Mouse (Mus musculus): ENCODE measurements around the gene Cyb5b. TPM values are rescaled to one million over a fixed set of nuclear protein-coding genes. Genes with fewer than 3 reads are reported as not detected.
"Not testable (repeated sequence)": the region's sequence is repeated elsewhere in the genome, so short reads cannot be mapped to it uniquely, and the experiment has no call there.

Gene Cyb5b
- 10 to 100 TPM; 92.2 to 95.1 TPM for total RNA-seq (2021)

- intact Hi-C loops (cut with DNase I): no loop called here
- DNase-seq (ENCODE audit: extremely low spot score in 1 of 2, low spot score in 2 of 2): peak; percentile 93 to 96
Measured at GRCm38 (mm10) chr8:107150404-107151157, at the start of gene Cyb5b. Cyb5b (plus strand) TSS chr8:107150640.

GRCm38 (mm10) chr8:107104547-107104946, 45.9 kb upstream of the Cyb5b start:
- DNase-seq (ENCODE audit: extremely low spot score in 1 of 2, low spot score in 2 of 2): peak in 1 of 2 experiments; percentile 80
- intact Hi-C loops (cut with DNase I): loop anchor here (5.0 to 10.0 kb wide), 3 partner anchors 223 to 480 kb away; partner anchors contain the start of genes Nob1 and Psmd7

DNA sequence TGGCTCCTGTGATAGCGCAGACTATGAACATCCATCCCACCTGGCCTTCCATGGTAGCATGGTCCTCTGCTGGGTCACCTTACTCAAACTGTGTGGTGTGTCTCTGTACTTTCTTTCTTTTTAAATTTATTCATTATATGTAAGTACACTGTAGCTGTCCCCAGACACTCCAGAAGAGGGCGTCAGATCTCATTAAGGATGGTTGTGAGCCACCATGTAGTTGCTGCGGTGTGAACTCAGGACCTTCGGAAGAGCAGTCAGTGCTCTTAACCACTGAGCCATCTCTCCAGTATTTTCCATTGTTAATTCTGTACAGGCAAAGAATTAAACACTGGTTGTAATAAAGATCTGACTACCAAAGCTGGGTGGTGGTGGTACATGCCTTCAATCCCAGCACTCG, 42.4 kb upstream of the Cyb5b start:
- DNase-seq (ENCODE audit: extremely low spot score in 1 of 2, low spot score in 2 of 2): not testable (repeated sequence)
- intact Hi-C loops (cut with DNase I): loop anchor here (10.0 kb wide), 1 partner anchor 477 kb away; the partner anchor contains the start of gene Psmd7

GRCm38 (mm10) chr8:107108978-107109720, 41.3 kb upstream of the Cyb5b start:
- DNase-seq (ENCODE audit: extremely low spot score in 1 of 2, low spot score in 2 of 2): no peak
- intact Hi-C loops (cut with DNase I): loop anchor here (10.0 kb wide), 1 partner anchor 476 kb away; the partner anchor contains the start of gene Psmd7

- intact Hi-C loops (cut with DNase I): loop anchor here (10.0 kb wide), 2 partner anchors 95 to 475 kb away; partner anchors contain the start of gene Psmd7
Measured at GRCm38 (mm10) chr8:107109816-107110435, 40.5 kb upstream of the Cyb5b start.

DNA sequence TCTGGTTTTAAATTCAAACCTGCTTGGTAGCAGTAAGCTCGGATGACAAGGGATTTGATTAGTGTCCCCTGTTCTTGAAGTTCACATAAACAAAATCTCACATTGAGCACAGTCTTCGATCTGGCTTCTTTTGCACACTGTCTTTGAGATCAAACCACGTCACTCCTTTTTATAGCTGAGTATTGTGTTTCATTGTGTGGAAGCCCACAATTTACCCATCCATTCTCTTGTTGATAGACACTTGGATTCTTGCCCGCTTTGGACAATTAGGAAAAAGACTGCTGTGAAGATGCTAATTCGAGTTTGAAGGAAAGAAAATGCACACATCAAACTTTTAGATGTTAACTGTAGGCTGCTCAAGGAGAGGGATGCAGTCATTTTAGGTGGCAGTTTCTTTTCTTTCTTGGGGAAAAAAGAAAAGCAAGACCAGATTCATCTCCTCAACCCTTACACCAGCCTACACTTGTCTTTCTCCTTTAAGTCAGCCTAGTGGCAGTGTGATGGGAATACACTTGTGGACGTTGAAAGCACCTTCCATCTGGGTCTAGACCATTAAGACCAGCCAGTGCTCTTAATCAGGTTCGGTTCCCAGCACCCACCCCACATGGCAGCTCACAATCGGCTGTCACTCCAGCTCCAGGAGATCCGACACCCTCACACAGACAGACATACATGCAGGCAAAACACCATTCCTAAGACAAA, 39.7 kb upstream of the Cyb5b start:
- DNase-seq (ENCODE audit: extremely low spot score in 1 of 2, low spot score in 2 of 2): no peak
- intact Hi-C loops (cut with DNase I): loop anchor here (10.0 kb wide), 1 partner anchor 94 kb away; no protein-coding TSS in a partner anchor

More at GRCm38 (mm10) chr8:107109816-107110435, 40.5 kb upstream of the Cyb5b start:
- no peak for DNase-seq (ENCODE audit: extremely low spot score in 1 of 2, low spot score in 2 of 2)

GRCm38 (mm10) chr8:107111340-107112105, 38.9 kb upstream of the Cyb5b start:
- peak in 1 of 2 experiments; percentile 48 for DNase-seq (ENCODE audit: extremely low spot score in 1 of 2, low spot score in 2 of 2)
- intact Hi-C loops (cut with DNase I): loop anchor here (10.0 kb wide), 1 partner anchor 93 kb away; no protein-coding TSS in a partner anchor

DNA sequence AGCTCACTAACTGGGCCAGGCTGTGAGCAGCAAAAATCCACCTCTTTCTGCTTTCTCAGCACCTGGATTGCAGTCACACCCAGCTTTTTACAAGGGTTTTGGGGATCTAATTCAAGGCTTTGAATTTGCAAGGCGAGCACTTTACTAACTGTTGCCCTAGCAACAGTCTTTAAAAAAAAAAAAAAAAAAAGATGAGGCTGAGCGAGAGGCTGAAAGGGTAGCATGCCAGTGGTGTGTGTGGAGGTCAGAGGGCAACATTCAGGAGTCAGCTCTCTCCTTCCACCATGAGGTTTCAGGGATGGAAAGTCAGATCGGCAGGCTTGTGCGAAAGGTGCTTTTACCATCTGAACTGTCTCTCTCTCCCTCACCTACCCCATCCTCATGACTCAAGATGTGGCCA, 37.2 kb upstream of the Cyb5b start:
- no peak for DNase-seq (ENCODE audit: extremely low spot score in 1 of 2, low spot score in 2 of 2)
- intact Hi-C loops (cut with DNase I): loop anchor here (10.0 kb wide), 1 partner anchor 92 kb away; no protein-coding TSS in a partner anchor

GRCm38 (mm10) chr8:107114150-107115007, 36.1 kb upstream of the Cyb5b start:
- no peak for DNase-seq (ENCODE audit: extremely low spot score in 1 of 2, low spot score in 2 of 2)
- intact Hi-C loops (cut with DNase I): loop anchor here (2.0 to 10.0 kb wide), 2 partner anchors 90 to 210 kb away; no protein-coding TSS in a partner anchor

DNA sequence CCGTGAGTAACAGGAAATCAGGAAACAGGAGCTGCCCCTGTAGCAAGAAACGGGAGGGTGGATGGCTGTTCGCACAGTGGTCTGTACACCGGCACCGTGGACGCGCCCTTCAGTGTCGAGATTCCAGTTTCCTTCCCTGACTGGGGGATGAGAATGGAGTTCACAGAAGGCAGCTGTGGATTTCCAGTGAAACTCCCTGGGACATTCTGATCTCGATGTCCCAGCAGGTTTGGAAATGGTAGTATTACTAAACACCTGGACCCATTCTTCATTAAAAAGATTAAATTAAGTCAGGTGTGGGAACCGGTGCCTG, 35.5 kb upstream of the Cyb5b start:
- intact Hi-C loops (cut with DNase I): loop anchor here (2.0 to 10.0 kb wide), 2 partner anchors 90 to 210 kb away; no protein-coding TSS in a partner anchor
- no peak for DNase-seq (ENCODE audit: extremely low spot score in 1 of 2, low spot score in 2 of 2)

DNA sequence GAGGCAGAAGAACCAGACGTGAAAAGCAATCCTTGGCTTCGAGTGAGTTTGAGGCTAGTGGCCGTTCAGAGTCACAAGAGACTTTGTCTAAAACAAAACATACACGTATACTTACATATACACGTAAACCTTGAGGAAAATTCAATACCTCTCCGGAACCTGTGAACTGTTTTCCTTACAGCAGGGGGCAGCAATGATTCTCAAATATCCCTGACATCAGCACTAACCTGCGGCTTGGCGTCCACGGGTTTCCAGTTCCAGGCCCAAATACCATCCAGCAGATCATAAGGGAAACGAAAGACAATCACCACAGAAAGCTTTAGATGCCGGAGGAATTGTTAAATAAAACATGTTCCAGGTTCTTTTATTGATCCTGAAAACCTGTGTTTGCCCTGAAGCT, 34.4 kb upstream of the Cyb5b start:
- intact Hi-C loops (cut with DNase I): loop anchor here (10.0 kb wide), 1 partner anchor 89 kb away; no protein-coding TSS in a partner anchor
- peak; percentile 77 to 79 for DNase-seq (ENCODE audit: extremely low spot score in 1 of 2, low spot score in 2 of 2)

GRCm38 (mm10) chr8:107117019-107117418, 33.4 kb upstream of the Cyb5b start:
- intact Hi-C loops (cut with DNase I): loop anchor here (10.0 kb wide), 1 partner anchor 88 kb away; no protein-coding TSS in a partner anchor
- DNase-seq (ENCODE audit: extremely low spot score in 1 of 2, low spot score in 2 of 2): peak in 1 of 2 experiments; percentile 36

DNA sequence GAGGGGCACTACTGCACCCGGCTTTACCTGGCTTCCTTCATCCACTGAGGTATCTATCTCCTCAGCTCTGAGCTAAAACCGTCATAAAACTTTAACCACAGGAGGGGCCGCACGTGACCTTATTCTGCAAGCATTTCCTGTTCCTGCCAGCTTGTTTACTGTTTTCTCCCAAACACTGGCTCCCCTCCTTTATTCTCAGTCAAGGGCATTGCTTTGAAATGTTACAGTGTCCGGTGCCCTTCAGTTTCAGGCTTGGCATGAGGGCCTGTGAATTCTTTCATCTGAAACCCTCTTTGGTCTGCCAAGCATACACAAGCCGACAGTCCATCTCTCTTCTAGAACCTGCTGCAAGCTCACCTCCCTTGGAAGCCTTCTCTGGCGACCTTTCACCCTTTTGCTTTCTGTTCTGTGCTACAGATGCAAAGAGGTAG, 31.6 kb upstream of the Cyb5b start:
- intact Hi-C loops (cut with DNase I): loop anchor here (10.0 kb wide), 1 partner anchor 86 kb away; no protein-coding TSS in a partner anchor
- no peak for DNase-seq (ENCODE audit: extremely low spot score in 1 of 2, low spot score in 2 of 2)

- intact Hi-C loops (cut with DNase I): loop anchor here (10.0 kb wide), 1 partner anchor 85 kb away; no protein-coding TSS in a partner anchor
- DNase-seq (ENCODE audit: extremely low spot score in 1 of 2, low spot score in 2 of 2): no peak
Measured at GRCm38 (mm10) chr8:107119412-107119811, 31.0 kb upstream of the Cyb5b start.

DNA sequence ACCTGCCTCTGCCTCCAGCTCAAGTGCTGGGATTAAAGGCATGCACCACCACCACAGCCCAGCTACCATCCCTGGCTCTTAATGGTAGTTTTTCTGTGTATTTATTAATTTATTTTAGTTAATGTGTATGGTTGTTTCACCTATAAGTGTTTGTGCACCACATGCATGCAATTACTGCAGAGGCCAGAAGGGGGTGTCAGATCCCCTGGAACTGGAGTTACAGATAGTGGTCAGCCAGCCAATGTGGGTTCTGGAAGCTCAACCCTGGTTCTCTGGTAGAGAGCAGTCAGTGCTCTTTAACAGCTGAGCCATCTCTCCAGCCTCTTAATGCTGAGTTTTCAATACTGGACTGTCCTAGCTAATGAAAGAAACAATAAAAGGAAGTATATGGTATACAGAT, 29.6 kb upstream of the Cyb5b start:
- intact Hi-C loops (cut with DNase I): no loop called here
- DNase-seq (ENCODE audit: extremely low spot score in 1 of 2, low spot score in 2 of 2): no peak

- intact Hi-C loops (cut with DNase I): no loop called here
Measured at GRCm38 (mm10) chr8:107121681-107122291, 28.7 kb upstream of the Cyb5b start.

More at GRCm38 (mm10) chr8:107121681-107122291, 28.7 kb upstream of the Cyb5b start:
- no peak for DNase-seq (ENCODE audit: extremely low spot score in 1 of 2, low spot score in 2 of 2)
